In genomic region chr9:115333016-115333415, GRCm38 (mm10) we compare ENCODE assay signal across 21 mouse cellular contexts. TPM values are rescaled to one million over a fixed set of nuclear protein-coding genes. Genes with fewer than 3 reads are reported as not detected.
DNase-seq lines count a peak whose midpoint lies in the region; TF ChIP-seq lines count a peak whose summit lies in the region.
"Had no signal": no experiment of that assay in that cellular context is flagged by ENCODE, and none has a peak within 500 bp of the region (broad histone marks: within the 10 kb centered on the region; RNA-seq: fewer than 3 reads in every experiment).

No protein-coding gene starts in this region.

- no peak for TF ChIP-seq CTCF in gastrocnemius, adult 2 months (IDR thresholded peaks at IDR 0.05)

- no peak for TF ChIP-seq POLR2A in myocyte (IDR thresholded peaks at IDR 0.05; ENCODE audit: insufficient read length, low read depth)

- H3K4me3 ChIP-seq in gastrocnemius, adult 2 months, result no peak overlapping the region
- H3K4me3 ChIP-seq in myocyte, result no peak overlapping the region
- H3K4me3 ChIP-seq: embryonic facial prominence, embryonic 12.5 days; left cerebral cortex, adult 2 months; liver, embryonic 13.5 days; neural tube, embryonic 13.5 days had no signal

- H3ac ChIP-seq in myocyte (ENCODE audit: control insufficient read depth, insufficient read length), result no peak overlapping the region

- no peaks in the 10 kb centered on the region for H3K79me2 ChIP-seq in myocyte (ENCODE audit: control insufficient read depth, insufficient read depth)

- no peak overlapping the region for H3K4me2 ChIP-seq in myocyte (ENCODE audit: low read depth)
- H3K4me2 ChIP-seq: embryonic facial prominence, embryonic 12.5 days; liver, embryonic 13.5 days; neural tube, embryonic 13.5 days had no signal

- peak overlapping the region; percentile 35; the same call in 1 of the 2 replicates for H3K27ac ChIP-seq in gastrocnemius, adult 2 months
- H3K27ac ChIP-seq: embryonic facial prominence, embryonic 12.5 days; hindbrain, postnatal 0 days; left cerebral cortex, adult 2 months; liver, embryonic 13.5 days; neural tube, embryonic 13.5 days had no signal

- intact Hi-C loops in gastrocnemius, adult 2 months (cut with DNase I), result no loop called here
- intact Hi-C loops in heart, postnatal 36 days (cut with DNase I), result no loop called here

- H3K27me3 ChIP-seq in myocyte (ENCODE audit: control insufficient read depth, insufficient read depth, insufficient read length), result no peaks in the 10 kb centered on the region
- H3K27me3 ChIP-seq: embryonic facial prominence, embryonic 12.5 days; liver, embryonic 13.5 days; neural tube, embryonic 13.5 days had no signal

- H3K36me3 ChIP-seq in myocyte (ENCODE audit: control insufficient read depth, insufficient read depth), result no peaks in the 10 kb centered on the region
- H3K36me3 ChIP-seq: embryonic facial prominence, embryonic 12.5 days; liver, embryonic 13.5 days; neural tube, embryonic 13.5 days had no signal

- DNase-seq in gastrocnemius, adult 2 months, result peak; percentile 76
- DNase-seq in gastrocnemius, postnatal 4 days (ENCODE audit: low spot score in 2 of 2), result no peak
- DNase-seq in lung, adult 18-20 months, result peak; percentile 27 to 67
- DNase-seq in lung, postnatal 10 days, result no peak
- DNase-seq in heart, postnatal 36 days, result peak; percentile 8 to 16
- no peak for DNase-seq in embryo, embryonic 9.5 days (ENCODE audit: extremely low spot score)
- DNase-seq in right cerebral cortex, postnatal 25 days, result no peak
- DNase-seq: adrenal gland, postnatal 25 days; cerebellum, adult 18-20 months; cerebellum, postnatal 36 days; forebrain, postnatal 0 days; kidney, adult 11 months; kidney, postnatal 14 days; liver, embryonic 13.5 days; right cerebral cortex, postnatal 14 days; thymus, postnatal 4 days had no signal

TF ChIP-seq in myocyte, 11 proteins besides CTCF, POLR2A, EP300 and RAD21:
- TF ChIP-seq USF1 (IDR thresholded peaks at IDR 0.05; ENCODE audit: low read depth) (no peak), REST (IDR thresholded peaks at IDR 0.05; ENCODE audit: insufficient read depth, insufficient read length) (no peak), MAX (IDR thresholded peaks at IDR 0.05; ENCODE audit: low read depth) (no peak), MYOD1 (IDR thresholded peaks at IDR 0.05; ENCODE audit: control insufficient read depth in 1 of 3, insufficient read length in 2 of 3, low read depth in 2 of 3) (peak in 2 of 3 experiments; percentile 33 to 35)

RNA-seq across cellular contexts. Expression of gene Stt3b, which starts 22.8 kb away (rescaled TPM):
- 10 to 100 TPM; 66.0 to 96.1 TPM for total RNA-seq in gastrocnemius, adult 2 months (2021)
- 10 to 100 TPM; 79.9 to 86.1 TPM for total RNA-seq in gastrocnemius, postnatal 4 days (2021)
- 10 to 100 TPM; 55.3 to 57.4 TPM for total RNA-seq in heart, postnatal 36 days (2021)
- 41.2 TPM for polyA plus RNA-seq in myocyte (2012; fragmentation: generic; extraction: Trizol)

Comparison
In these comparisons a context has a peak if more than half of its experiments do, and no peak if none do; other contexts are left out.
1. DNase-seq: peak in gastrocnemius, adult 2 months (single experiment), lung, adult 18-20 months (2 of 2) and heart, postnatal 36 days (2 of 2); none in gastrocnemius, postnatal 4 days (0 of 2), lung, postnatal 10 days (single experiment), embryo, embryonic 9.5 days (single experiment) and right cerebral cortex, postnatal 25 days (single experiment).